Mouse (Mus musculus) liver, adult 2 months (tissue): ENCODE results near the gene Actbl2. TPM values are rescaled to one million over a fixed set of nuclear protein-coding genes. Genes with fewer than 3 reads are reported as not detected.

ENCODE experiments used
- DNase-seq: peaks from one replicate; pipeline ENCODE4 v3.0.0-alpha.2; 2011; ENCODE audit warnings: low read depth, low spot score; ENCODE audit errors: extremely low read depth
- H3K27ac ChIP-seq: fragments of 200-500 bp; replicated peaks from 2 replicates; pipeline ENCODE4 v1.5.1; 2012; ENCODE audit warnings: low read depth, mild to moderate bottlenecking, control low read depth, inconsistent platforms, low read length; ENCODE audit not compliant: insufficient read depth
- H3K27me3 ChIP-seq: fragments of 200-500 bp; 2 replicates; pipeline ENCODE4 v1.6.1; 2012; ENCODE audit warnings: mild to moderate bottlenecking, moderate library complexity, low read length, inconsistent platforms; ENCODE audit not compliant: control insufficient read depth, insufficient read depth
- H3K36me3 ChIP-seq: fragments of 200-500 bp; 2 replicates; pipeline ENCODE4 v1.6.1; 2012; ENCODE audit warnings: low read length, inconsistent platforms; ENCODE audit not compliant: control insufficient read depth, insufficient read depth
- H3K4me1 ChIP-seq: fragments of 200-500 bp; 2 replicates; pipeline ENCODE4 v1.6.1; 2011; ENCODE audit warnings: low read length; ENCODE audit not compliant: control insufficient read depth, insufficient read depth
- H3K4me3 ChIP-seq: fragments of 200-500 bp; 2 replicates; pipeline ENCODE4 v1.5.1; 2011; ENCODE audit warnings: low read depth, mild to moderate bottlenecking, control low read depth, low read length, moderate library complexity; ENCODE audit not compliant: insufficient read depth
- H3K79me2 ChIP-seq: fragments of 200-500 bp; 2 replicates; pipeline ENCODE4 v1.6.1; 2012; ENCODE audit warnings: inconsistent platforms, mild to moderate bottlenecking, low read length, moderate library complexity; ENCODE audit not compliant: control insufficient read depth, insufficient read depth
- H3K9ac ChIP-seq: fragments of 200-500 bp; 2 replicates; pipeline ENCODE4 v1.6.1; 2012; ENCODE audit warnings: low read depth, mild to moderate bottlenecking, control low read depth, inconsistent platforms, low read length
- CTCF ChIP-seq: fragments of 200-500 bp; IDR thresholded peaks from 2 replicates; pipeline ENCODE4 v1.5.1; 2011; ENCODE audit warnings: low read depth, low read length, control low read depth
- POLR2A ChIP-seq: fragments of 200-500 bp; IDR thresholded peaks from 2 replicates; pipeline ENCODE4 v1.6.1; 2011; ENCODE audit warnings: low read length, control low read depth; ENCODE audit not compliant: insufficient read depth; ENCODE audit errors: extremely low read depth
- WGBS: fragments of 180-500 bp; shearing (Covaris S2); methylation state at CpG from one replicate; pipeline ENCODE4 v1.1.7; 2018; 5-methylcytosine and 5-hydroxymethylcytosine counted together
- polyA plus RNA-seq: library from polyadenylated mRNA; depleted of rRNA; stranded (reverse); fragments of >200 nt; gene quantifications from 2 replicates; pipeline ENCODE4 v1.2.3, GENCODE M21; 2012
- total RNA-seq: library from RNA; depleted of rRNA; stranded (reverse); fragments of >200 nt; gene quantifications from 2 replicates; pipeline ENCODE4 v1.2.3, GENCODE M21; 2014

The Actbl2 gene
- total and polyA plus RNA-seq, 2 experiments, result not detected

- Histone ChIP-seq H3K4me3 (no peak overlapping the region), H3K4me1 (no peaks in the 10 kb centered on the region), H3K27ac (no peak overlapping the region), H3K27me3 (no peaks in the 10 kb centered on the region), H3K79me2 (no peaks in the 10 kb centered on the region), H3K9ac (no peak overlapping the region), H3K36me3 (no peaks in the 10 kb centered on the region)
- no peak for TF ChIP-seq POLR2A
- TF ChIP-seq CTCF, result no peak
- WGBS, result 84% methylated on average over 3 of the region's 3 CpGs
- DNase-seq, result no peak
These were observed 8.9 kb downstream of the Actbl2 start for GRCm38 (mm10) chr13:111263758-111264157.

- no peaks in the 10 kb centered on the region for H3K36me3 ChIP-seq
- H3K4me3 ChIP-seq, result no peak overlapping the region
- 78% methylated on average over 4 of the region's 4 CpGs for WGBS
- no peaks in the 10 kb centered on the region for H3K79me2 ChIP-seq
- no peak overlapping the region for H3K27ac ChIP-seq
- H3K4me1 ChIP-seq, result no peaks in the 10 kb centered on the region; the same call in 1 of the 2 replicates
- TF ChIP-seq POLR2A, result no peak
- TF ChIP-seq CTCF, result no peak
- H3K9ac ChIP-seq, result no peak overlapping the region
- no peak for DNase-seq
- no peaks in the 10 kb centered on the region for H3K27me3 ChIP-seq
These were observed 10.6 kb downstream of the Actbl2 start for GRCm38 (mm10) chr13:111265231-111266000.

GRCm38 (mm10) chr13:111266855-111267254 lies 12.0 kb downstream of the Actbl2 start:
- Histone ChIP-seq H3K27ac (no peak overlapping the region), H3K4me3 (no peak overlapping the region), H3K79me2 (no peaks in the 10 kb centered on the region), H3K36me3 (no peaks in the 10 kb centered on the region), H3K4me1 (no peaks in the 10 kb centered on the region; the same call in 1 of the 2 replicates), H3K27me3 (no peaks in the 10 kb centered on the region), H3K9ac (no peak overlapping the region)
- no peak for DNase-seq
- TF ChIP-seq POLR2A (no peak), CTCF (no peak)
- 89% methylated on average over 5 of the region's 5 CpGs for WGBS

GRCm38 (mm10) chr13:111268992-111269391 lies 14.2 kb downstream of the Actbl2 start:
- DNase-seq, result no peak
- WGBS, result 90% methylated on average over 5 of the region's 5 CpGs
- no peak overlapping the region for H3K4me3 ChIP-seq
- H3K27me3 ChIP-seq, result no peaks in the 10 kb centered on the region
- TF ChIP-seq POLR2A, result no peak
- TF ChIP-seq CTCF, result no peak
- H3K4me1 ChIP-seq, result no peaks in the 10 kb centered on the region; the same call in 1 of the 2 replicates
- no peaks in the 10 kb centered on the region for H3K36me3 ChIP-seq
- H3K79me2 ChIP-seq, result no peaks in the 10 kb centered on the region
- no peak overlapping the region for H3K27ac ChIP-seq
- H3K9ac ChIP-seq, result no peak overlapping the region

GRCm38 (mm10) chr13:111269789-111270335 lies 15.0 kb downstream of the Actbl2 start:
- WGBS, result 49% methylated on average over 13 of the region's 13 CpGs
- H3K4me3 ChIP-seq, result no peak overlapping the region
- H3K36me3 ChIP-seq, result no peaks in the 10 kb centered on the region
- no peaks in the 10 kb centered on the region for H3K79me2 ChIP-seq
- no peaks in the 10 kb centered on the region; the same call in 1 of the 2 replicates for H3K4me1 ChIP-seq
- no peaks in the 10 kb centered on the region for H3K27me3 ChIP-seq
- no peak overlapping the region for H3K9ac ChIP-seq
- DNase-seq, result peak; percentile 22
- TF ChIP-seq POLR2A (no peak), CTCF (no peak)
- H3K27ac ChIP-seq, result peak overlapping the region; percentile 48; the same call in 1 of the 2 replicates

- WGBS, result 79% methylated on average over 8 of the region's 8 CpGs
- H3K36me3 ChIP-seq, result no peaks in the 10 kb centered on the region
- no peak overlapping the region for H3K9ac ChIP-seq
- no peak overlapping the region for H3K27ac ChIP-seq
- H3K4me3 ChIP-seq, result no peak overlapping the region
- H3K27me3 ChIP-seq, result no peaks in the 10 kb centered on the region
- DNase-seq, result no peak
- H3K4me1 ChIP-seq, result no peaks in the 10 kb centered on the region; the same call in 1 of the 2 replicates
- TF ChIP-seq CTCF, result no peak
- TF ChIP-seq POLR2A, result no peak
- no peaks in the 10 kb centered on the region for H3K79me2 ChIP-seq
These were observed 17.1 kb downstream of the Actbl2 start for GRCm38 (mm10) chr13:111271868-111272267.
